Mouse (Mus musculus) CH12.LX (cell line): ENCODE measurements around the gene Rtp3. TPM values are rescaled to one million over a fixed set of nuclear protein-coding genes. Genes with fewer than 3 reads are reported as not detected.

ENCODE experiments used
- DNase-seq: peaks from one replicate; pipeline ENCODE4 v3.0.0-alpha.2; 2013; ENCODE audit errors: extremely low read depth
- H3K27ac ChIP-seq: 2 replicates; pipeline ENCODE4 v1.5.1; 2012; ENCODE audit warnings: low read depth, mild to moderate bottlenecking, control low read depth, moderate library complexity; ENCODE audit not compliant: insufficient read depth
- H3K27me3 ChIP-seq: replicated peaks from 2 replicates; pipeline ENCODE3; 2012; ENCODE audit warnings: inconsistent platforms
- H3K36me3 ChIP-seq, 2 experiments: replicated peaks in 1 of 2; 2 replicates each; pipeline versions ENCODE3 to v1.6.1; 2012; ENCODE audit warnings: inconsistent platforms in 1 of 2, low read length in 1 of 2, mild to moderate bottlenecking in 1 of 2, mixed read lengths in 1 of 2, moderate library complexity in 1 of 2; ENCODE audit not compliant: control insufficient read depth in 1 of 2, insufficient read depth in 1 of 2
- H3K4me1 ChIP-seq, 2 experiments: 2 replicates each; pipeline ENCODE4 v1.6.1; 2012; ENCODE audit warnings: inconsistent platforms in 1 of 2, moderate library complexity in 1 of 2; ENCODE audit not compliant: insufficient read depth in 2 of 2, control insufficient read depth in 1 of 2
- H3K4me2 ChIP-seq: 2 replicates; pipeline ENCODE4 v1.6.1; 2012; ENCODE audit warnings: low read depth, mild to moderate bottlenecking, control low read depth; ENCODE audit not compliant: poor library complexity, insufficient read depth, severe bottlenecking
- H3K4me3 ChIP-seq, 3 experiments: fragments of 150-350 bp in 1 of 3; sonication (generic) in 1 of 3; replicated peaks in 1 of 3; 2 replicates each; pipeline versions ENCODE3 to v1.5.1; 2011 to 2012; ENCODE audit warnings: low read depth in 2 of 3, low read length in 2 of 3, mild to moderate bottlenecking in 2 of 3, moderate library complexity in 2 of 3, control low read depth in 1 of 3, improper control_type of control experiment in 1 of 3, inconsistent platforms in 1 of 3, mixed read lengths in 1 of 3; ENCODE audit not compliant: poor library complexity in 1 of 3
- H3K79me2 ChIP-seq: replicated peaks from 2 replicates; pipeline ENCODE4 v1.6.1; 2012; ENCODE audit warnings: mild to moderate bottlenecking, moderate library complexity; ENCODE audit not compliant: control insufficient read depth, poor library complexity, insufficient read depth, severe bottlenecking; ENCODE audit errors: extremely low read depth
- H3K9ac ChIP-seq: 2 replicates; pipeline ENCODE4 v1.6.1; 2012; ENCODE audit warnings: low read depth, mild to moderate bottlenecking, control low read depth, moderate library complexity; ENCODE audit not compliant: insufficient read depth
- H3K9me3 ChIP-seq: replicated peaks from 2 replicates; pipeline ENCODE3; 2012; ENCODE audit warnings: low read length, inconsistent platforms, mixed read lengths
- BHLHE40 ChIP-seq: IDR thresholded peaks from 2 replicates; pipeline ENCODE4 v1.6.1; 2011; ENCODE audit warnings: mild to moderate bottlenecking, low read depth, low read length, improper control_type of control experiment
- CHD2 ChIP-seq: IDR thresholded peaks from 2 replicates; pipeline ENCODE4 v1.6.1; 2011; ENCODE audit warnings: low read length, improper control_type of control experiment
- CTCF ChIP-seq, 2 experiments: IDR thresholded peaks in 1 of 2; conservative IDR thresholded peaks in 1 of 2; 2 replicates each; pipeline ENCODE4 v1.5.1; 2011 to 2012; ENCODE audit warnings: low read depth in 2 of 2, low read length in 2 of 2, improper control_type of control experiment in 1 of 2, inconsistent platforms in 1 of 2, mild to moderate bottlenecking in 1 of 2, moderate library complexity in 1 of 2
- E2F4 ChIP-seq: IDR thresholded peaks from 2 replicates; pipeline ENCODE4 v1.6.1; 2011; ENCODE audit warnings: low read depth, low read length, improper control_type of control experiment; ENCODE audit not compliant: insufficient replicate concordance
- ETS1 ChIP-seq: conservative IDR thresholded peaks from 2 replicates; pipeline ENCODE4 v1.6.1; 2012; ENCODE audit warnings: low read depth, mild to moderate bottlenecking, inconsistent platforms, low read length, improper control_type of control experiment, moderate library complexity
- IRF4 ChIP-seq: IDR thresholded peaks from 2 replicates; pipeline ENCODE4 v1.6.1; 2014; ENCODE audit warnings: low read depth, mild to moderate bottlenecking, inconsistent platforms, low read length, improper control_type of control experiment
- JUN ChIP-seq: IDR thresholded peaks from 2 replicates; pipeline ENCODE4 v1.6.1; 2011; ENCODE audit warnings: low read depth, mild to moderate bottlenecking, low read length, improper control_type of control experiment, moderate library complexity; ENCODE audit not compliant: insufficient read depth
- JUND ChIP-seq: conservative IDR thresholded peaks from 2 replicates; pipeline ENCODE4 v1.6.1; 2011; ENCODE audit warnings: low read depth, low read length, improper control_type of control experiment
- KAT2A ChIP-seq: IDR thresholded peaks from 2 replicates; pipeline ENCODE4 v1.6.1; 2012; ENCODE audit warnings: low read length, improper control_type of control experiment, inconsistent platforms; ENCODE audit not compliant: insufficient replicate concordance
- MAFK ChIP-seq: IDR thresholded peaks from 2 replicates; pipeline ENCODE4 v1.6.1; 2011; ENCODE audit warnings: low read length, improper control_type of control experiment; ENCODE audit not compliant: insufficient replicate concordance
- MAX ChIP-seq: IDR thresholded peaks from 2 replicates; pipeline ENCODE4 v1.6.1; 2011; ENCODE audit warnings: low read length, improper control_type of control experiment
- MAZ ChIP-seq: IDR thresholded peaks from 2 replicates; pipeline ENCODE4 v1.6.1; 2012; ENCODE audit warnings: low read depth, mild to moderate bottlenecking, inconsistent platforms, low read length, improper control_type of control experiment, moderate library complexity
- MEF2A ChIP-seq: IDR thresholded peaks from 2 replicates; pipeline ENCODE4 v1.6.1; 2014; ENCODE audit warnings: low read depth, mild to moderate bottlenecking, inconsistent platforms, low read length, improper control_type of control experiment, borderline replicate concordance
- MYC ChIP-seq: IDR thresholded peaks from 2 replicates; pipeline ENCODE4 v1.6.1; 2011; ENCODE audit warnings: low read depth, mild to moderate bottlenecking, improper control_type of control experiment, low read length
- POLR2A ChIP-seq: IDR thresholded peaks from 2 replicates; pipeline ENCODE4 v1.6.1; 2011; ENCODE audit warnings: low read depth, mild to moderate bottlenecking, improper control_type of control experiment, low read length
- POLR2AphosphoS2 ChIP-seq: IDR thresholded peaks from 2 replicates; pipeline ENCODE4 v1.6.1; 2011; ENCODE audit warnings: low read depth, low read length, improper control_type of control experiment
- RAD21 ChIP-seq: IDR thresholded peaks from 2 replicates; pipeline ENCODE4 v1.6.1; 2011; ENCODE audit warnings: low read depth, mild to moderate bottlenecking, low read length, improper control_type of control experiment, moderate library complexity
- RCOR1 ChIP-seq: conservative IDR thresholded peaks from 2 replicates; pipeline ENCODE4 v1.6.1; 2012; ENCODE audit warnings: low read depth, mild to moderate bottlenecking, inconsistent platforms, low read length, improper control_type of control experiment
- SIN3A ChIP-seq: IDR thresholded peaks from 2 replicates; pipeline ENCODE4 v1.6.1; 2012; ENCODE audit warnings: low read length, improper control_type of control experiment, inconsistent platforms
- SMC3 ChIP-seq: IDR thresholded peaks from 2 replicates; pipeline ENCODE4 v1.6.1; 2011; ENCODE audit warnings: low read depth, low read length, improper control_type of control experiment
- TCF12 ChIP-seq: IDR thresholded peaks from 2 replicates; pipeline ENCODE4 v1.6.1; 2014; ENCODE audit warnings: low read depth, mild to moderate bottlenecking, inconsistent platforms, low read length, improper control_type of control experiment
- UBTF ChIP-seq: IDR thresholded peaks from 2 replicates; pipeline ENCODE4 v1.6.1; 2012; ENCODE audit warnings: low read depth, mild to moderate bottlenecking, inconsistent platforms, low read length, improper control_type of control experiment, moderate library complexity
- USF2 ChIP-seq: conservative IDR thresholded peaks from 2 replicates; pipeline ENCODE4 v1.6.1; 2011; ENCODE audit warnings: low read depth, low read length, improper control_type of control experiment
- ZKSCAN1 ChIP-seq: IDR thresholded peaks from 2 replicates; pipeline ENCODE4 v1.6.1; 2012; ENCODE audit warnings: low read depth, inconsistent platforms, low read length, improper control_type of control experiment, borderline replicate concordance
- ZNF384 ChIP-seq: IDR thresholded peaks from 2 replicates; pipeline ENCODE4 v1.6.1; 2012; ENCODE audit warnings: low read depth, low read length, improper control_type of control experiment, inconsistent platforms
- dilution Hi-C: fragments of 300-500 bp; cut with MboI; formaldehyde crosslinking; loops from 2 replicates; pipeline ENCODE4 v1.14.3; 2020; ENCODE audit warnings: low sequenced_read_pairs; ENCODE audit not compliant: extremely low pct_unique_long_range_greater_than_20kb, extremely low pct_ligation_motif_present
- in situ Hi-C: fragments of 300-500 bp; cut with MboI; formaldehyde crosslinking; loops from 3 replicates; pipeline ENCODE4 v1.14.3; 2019; ENCODE audit warnings: low sequenced_read_pairs, low pct_ligation_motif_present, low pct_unique_long_range_greater_than_20kb, mixed read lengths
- polyA plus RNA-seq: library from polyadenylated mRNA; unstranded; fragments of >175 nt; gene quantifications from 2 replicates; pipeline ENCODE4 v1.2.1, GENCODE M21; 2012; ENCODE audit warnings: low read depth; ENCODE audit not compliant: insufficient read length
- total RNA-seq, 2 experiments: library from RNA; depleted of rRNA; stranded (reverse); fragments of 300-350 nt in 1 of 2; fragments of >200 nt in 1 of 2; gene quantifications; 2 replicates each; pipeline ENCODE4 v1.2.3; 2012 to 2014

Rtp3 gene
- total and polyA plus RNA-seq, 3 experiments = not detected

DNA sequence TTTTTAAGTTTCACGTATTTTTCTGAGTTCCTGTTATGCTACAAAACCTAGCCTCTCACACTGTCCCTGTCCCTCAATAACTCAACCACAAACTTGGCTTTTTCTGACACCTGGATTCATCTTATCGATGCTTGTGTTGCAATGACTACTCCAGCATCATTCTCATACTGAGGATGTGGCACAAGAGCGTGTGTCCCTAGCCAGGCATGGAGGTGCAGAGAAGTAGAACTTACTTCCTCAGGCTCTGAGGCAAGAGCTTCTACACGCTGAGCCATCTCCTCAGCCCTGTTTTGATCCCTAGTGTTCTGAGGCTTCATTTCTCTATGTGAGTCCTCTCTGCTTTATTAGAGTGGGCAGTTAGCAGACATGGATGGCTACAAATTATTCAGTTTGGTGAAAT is 43.3 kb upstream of the Rtp3 start:
- Histone ChIP-seq H3K4me2 (no peak overlapping the region), H3K36me3 (no peaks in the 10 kb centered on the region)
- dilution Hi-C loops = no loop called here

DNA sequence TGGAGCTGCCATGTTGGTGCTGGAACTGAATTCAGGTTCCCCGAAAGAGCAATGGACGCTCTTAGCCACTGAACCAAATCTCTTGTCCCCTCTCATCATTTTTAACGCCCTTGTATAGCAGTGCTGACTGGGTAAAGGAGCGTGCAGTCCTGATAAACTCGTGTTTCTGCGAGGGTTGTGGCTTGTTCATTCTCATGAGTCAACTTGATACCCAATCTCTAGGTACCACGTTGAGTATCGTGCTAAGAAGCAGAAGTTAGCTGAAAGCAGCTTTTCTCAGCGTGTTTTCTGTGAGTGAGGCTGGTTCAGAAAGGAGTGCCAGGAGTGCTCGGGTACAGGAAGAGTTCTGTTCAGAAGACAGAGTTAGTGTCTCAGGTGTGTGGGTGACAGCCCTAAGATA is 36.4 kb upstream of the Rtp3 start:
- H3K4me3 ChIP-seq = no peak overlapping the region
- in situ Hi-C loops = no loop called here

More for the DNA sequence above, 43.3 kb upstream of the Rtp3 start:
- in situ Hi-C loops = no loop called here
- Histone ChIP-seq H3K9ac (no peak overlapping the region), H3K79me2 (no peaks in the 10 kb centered on the region), H3K4me1 (peaks cover 0 to 21% of the 10 kb centered on the region in 2 experiments; a peak in 2 of 4 replicates), H3K9me3 (no peaks in the 10 kb centered on the region), H3K4me3 (no peak overlapping the region), H3K27me3 (no peaks in the 10 kb centered on the region), H3K27ac (no peak overlapping the region)
- TF ChIP-seq ZKSCAN1 (no peak), POLR2AphosphoS2 (no peak), RAD21 (no peak), MAX (no peak), UBTF (no peak), SIN3A (no peak), MAZ (no peak)
- no peak for DNase-seq

DNA sequence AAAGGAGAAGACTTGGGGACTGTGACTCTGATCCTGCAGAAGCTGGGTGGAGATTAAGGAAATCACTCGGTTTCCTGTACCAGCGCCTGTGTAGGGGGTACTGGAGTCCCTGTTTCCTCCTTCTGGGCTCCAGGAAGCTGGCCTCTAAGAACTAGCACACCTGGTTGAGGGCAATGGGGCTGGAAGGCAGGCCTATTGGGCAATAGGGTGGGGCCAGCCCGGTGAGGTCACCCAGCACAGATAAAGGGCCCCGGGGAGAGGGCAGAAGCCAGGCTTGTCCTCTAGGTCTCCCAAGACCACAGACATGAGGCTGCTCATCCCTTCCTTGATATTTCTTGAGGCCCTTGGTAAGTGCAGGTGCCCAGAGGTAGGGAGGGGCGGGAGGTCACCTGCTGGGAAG is 28.6 kb upstream of the Rtp3 start, which contains the start of gene Ltf:
Ltf (plus strand) TSS at position 250 of the 400 bp plus-strand sequence.
- Histone ChIP-seq H3K79me2 (no peaks in the 10 kb centered on the region), H3K9me3 (no peaks in the 10 kb centered on the region), H3K4me2 (no peak within 1 kb of the TSS), H3K4me3 (no peak within 1 kb of the TSS), H3K27ac (no peak within 1 kb of the TSS), H3K36me3 (no peaks in the 10 kb centered on the region), H3K27me3 (no peaks in the 10 kb centered on the region), H3K4me1 (peaks cover 0 to 28% of the 10 kb centered on the region in 2 experiments; a peak in 3 of 4 replicates), H3K9ac (no peak within 1 kb of the TSS)
- dilution Hi-C loops = no loop called here
- TF ChIP-seq ETS1 (no peak), TCF12 (no peak), POLR2A (no peak), IRF4 (no peak), BHLHE40 (no peak), MYC (no peak), JUN (no peak), POLR2AphosphoS2 (no peak), ZNF384 (no peak), MEF2A (no peak), CHD2 (no peak), CTCF (conservative IDR thresholded peaks at IDR 0.05 in 1 of 2, IDR thresholded peaks at IDR 0.05 in 1 of 2; ENCODE audit: low read depth in 2 of 2, low read length in 2 of 2) (no peak), E2F4 (no peak), JUND (no peak), MAZ (no peak), KAT2A (no peak), RCOR1 (no peak), USF2 (no peak), SMC3 (no peak), MAFK (no peak)
- in situ Hi-C loops = no loop called here
- no peak for DNase-seq

More for the DNA sequence above, 36.4 kb upstream of the Rtp3 start:
- H3K4me2 ChIP-seq = no peak overlapping the region
- peaks cover 3 to 4% of the 10 kb centered on the region in 2 experiments; a peak in 1 of 4 replicates for H3K4me1 ChIP-seq
- no peaks in the 10 kb centered on the region for H3K27me3 ChIP-seq
- dilution Hi-C loops = no loop called here
- TF ChIP-seq MAFK (no peak), IRF4 (peak; percentile 9; the same call in 1 of the 2 replicates)
- H3K36me3 ChIP-seq = no peaks in the 10 kb centered on the region
- no peak overlapping the region for H3K9ac ChIP-seq
- H3K27ac ChIP-seq = no peak overlapping the region
- no peak for DNase-seq
- H3K79me2 ChIP-seq = no peaks in the 10 kb centered on the region
- no peaks in the 10 kb centered on the region for H3K9me3 ChIP-seq
